Mouse (Mus musculus) heart, postnatal 0 days (tissue): Measurements from ENCODE around the gene Wwox.

Source experiments
- CTCF ChIP-seq: IDR thresholded peaks from 2 replicates; pipeline ENCODE4 v1.5.1; 2016; ENCODE audit warnings: antibody characterized with exemption, control low read depth, low read depth
- EP300 ChIP-seq: IDR thresholded peaks from 2 replicates; pipeline ENCODE4 v1.6.1; 2016; ENCODE audit warnings: antibody characterized with exemption, low read depth

- TF ChIP-seq CTCF (no peak), EP300 (no peak)
Observed at GRCm38 (mm10) chr8:114609330-114609729, 169.9 kb downstream of the Wwox start.
